Mouse (Mus musculus) spleen, adult 12 weeks (tissue): ENCODE measurements around the gene Tob1.

Experiments
- DNase-seq: peaks from one replicate; pipeline ENCODE4 v3.0.0; 2022; ENCODE audit warnings: low spot score

Tob1 gene

DNA sequence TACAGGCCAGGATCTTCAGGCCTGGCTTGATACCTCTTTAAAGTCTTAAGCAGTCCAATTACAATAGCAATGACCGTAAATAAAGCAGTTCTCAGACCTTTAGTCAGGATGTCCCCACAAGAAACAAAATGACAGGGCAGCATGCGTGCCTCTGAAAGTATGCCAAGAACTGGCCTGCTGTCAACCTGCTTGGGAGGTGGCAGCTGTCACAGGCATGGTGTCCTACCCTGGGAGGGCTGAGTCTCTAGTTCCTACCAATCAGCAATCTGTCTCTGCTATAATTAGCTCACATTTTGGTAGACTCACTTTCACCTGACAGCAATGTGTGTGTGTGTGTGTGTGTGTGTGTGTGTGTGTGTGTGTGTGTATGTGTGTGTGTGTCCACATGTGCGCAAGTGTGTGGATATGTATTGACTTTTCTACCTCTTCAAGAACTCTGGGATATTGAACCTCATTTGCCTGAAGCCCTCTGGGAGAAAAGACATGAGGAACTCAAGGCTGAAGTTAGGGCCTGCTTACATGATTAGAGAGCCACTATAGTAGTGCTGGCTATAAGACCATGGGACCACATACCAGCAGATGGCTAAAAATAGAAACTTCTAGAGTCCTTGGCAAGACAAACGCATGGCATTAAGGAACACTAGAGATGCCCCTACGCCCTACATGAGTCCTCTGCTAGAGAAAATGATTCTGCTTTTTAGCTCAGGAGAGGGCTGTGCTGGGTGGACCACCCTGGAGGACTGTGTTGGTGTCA, 18.1 kb downstream of the Tob1 start:
- no peak for DNase-seq

DNA sequence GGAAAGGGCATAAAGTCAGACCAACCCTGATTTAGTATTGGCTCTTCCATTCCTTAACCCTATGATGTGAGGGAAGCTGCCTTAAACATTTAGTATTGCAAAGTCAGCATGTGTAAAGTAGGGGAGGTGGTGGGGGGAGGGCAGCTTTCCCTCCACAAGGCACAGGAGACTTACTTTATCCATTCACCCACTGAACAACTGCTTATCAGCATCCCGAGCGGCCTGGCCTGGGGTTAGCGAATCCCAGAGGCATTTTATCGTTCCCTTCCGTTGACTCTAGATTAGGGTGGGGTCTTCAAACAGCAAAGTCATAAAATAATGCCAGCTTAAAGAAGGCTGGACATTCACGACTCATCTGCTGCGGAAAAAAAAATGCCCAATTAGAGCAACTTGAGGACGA, 19.0 kb downstream of the Tob1 start:
- no peak for DNase-seq

DNA sequence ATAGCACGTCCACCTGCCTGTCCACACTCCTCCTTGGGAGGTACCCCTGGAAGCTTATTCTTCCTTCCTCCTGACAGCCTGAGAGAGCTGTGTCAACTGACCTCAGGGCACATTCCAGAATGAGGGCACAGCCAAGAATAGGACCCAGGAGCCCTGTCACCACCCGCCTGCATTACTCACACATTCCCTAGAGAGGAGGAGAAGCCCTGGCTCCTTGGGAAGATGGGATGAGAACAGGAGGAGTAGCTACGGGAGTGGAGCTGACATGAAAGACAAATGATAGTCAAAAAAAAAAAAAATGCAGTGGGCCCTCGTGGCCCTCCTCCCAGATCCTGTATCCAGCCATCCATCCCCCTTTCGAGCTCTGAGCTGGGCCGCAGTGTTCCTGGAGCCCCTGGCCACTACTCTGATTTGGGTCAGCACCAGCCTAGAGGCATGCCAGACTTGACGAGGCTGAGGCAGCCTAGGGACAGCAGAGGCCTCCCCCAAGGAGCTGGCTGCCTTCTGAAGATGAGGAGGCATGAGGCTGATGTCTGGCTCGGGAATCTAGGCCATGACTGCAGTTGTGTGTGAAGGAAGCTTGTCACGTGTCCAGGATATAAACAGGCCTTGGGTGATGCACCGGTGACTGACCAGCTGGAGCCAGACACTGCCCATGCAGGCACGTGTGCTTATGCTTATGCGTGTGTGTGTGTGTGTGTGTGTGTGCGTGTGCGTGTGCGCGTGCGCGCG, 20.7 kb downstream of the Tob1 start:
- DNase-seq: no peak

DNA sequence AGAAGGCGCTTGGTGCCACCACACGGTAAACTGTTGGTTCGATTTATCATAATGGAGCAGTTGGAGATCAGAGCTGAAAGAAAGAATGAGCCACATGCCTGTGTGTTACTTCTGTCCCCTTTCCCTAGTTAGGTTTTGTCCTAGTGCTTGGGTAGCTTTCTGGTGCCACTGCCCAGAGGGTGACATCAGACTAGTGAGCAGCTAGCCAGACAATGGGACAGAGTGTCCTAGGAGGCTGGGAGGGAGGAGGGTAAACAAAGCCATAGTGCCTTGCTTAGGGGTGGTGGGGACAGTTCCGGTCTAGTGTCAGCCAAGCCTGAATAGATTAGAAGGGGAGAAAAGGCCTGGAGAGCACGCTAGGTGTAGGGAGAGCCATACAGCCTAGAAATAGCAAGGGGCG, 22.2 kb downstream of the Tob1 start:
- no peak for DNase-seq

DNA sequence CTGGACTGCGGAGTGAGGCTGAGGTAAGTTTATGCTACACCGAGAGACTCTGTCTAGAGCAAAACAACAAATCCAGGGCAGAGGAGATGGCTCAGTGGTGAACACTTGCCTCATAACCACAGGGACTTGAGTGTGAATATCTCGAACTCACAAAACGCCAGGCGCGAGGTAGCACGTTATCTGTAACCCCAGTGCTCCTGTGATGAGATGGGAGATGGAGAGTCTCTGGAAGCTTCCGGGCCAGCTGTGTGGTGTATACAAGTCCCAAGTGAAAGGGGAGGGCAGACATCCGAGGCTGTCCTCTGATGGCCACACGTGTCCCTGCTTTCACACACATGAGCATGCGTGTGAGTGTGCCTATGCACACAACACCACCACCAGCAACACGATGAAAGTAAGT, 23.1 kb downstream of the Tob1 start:
- no peak for DNase-seq

DNA sequence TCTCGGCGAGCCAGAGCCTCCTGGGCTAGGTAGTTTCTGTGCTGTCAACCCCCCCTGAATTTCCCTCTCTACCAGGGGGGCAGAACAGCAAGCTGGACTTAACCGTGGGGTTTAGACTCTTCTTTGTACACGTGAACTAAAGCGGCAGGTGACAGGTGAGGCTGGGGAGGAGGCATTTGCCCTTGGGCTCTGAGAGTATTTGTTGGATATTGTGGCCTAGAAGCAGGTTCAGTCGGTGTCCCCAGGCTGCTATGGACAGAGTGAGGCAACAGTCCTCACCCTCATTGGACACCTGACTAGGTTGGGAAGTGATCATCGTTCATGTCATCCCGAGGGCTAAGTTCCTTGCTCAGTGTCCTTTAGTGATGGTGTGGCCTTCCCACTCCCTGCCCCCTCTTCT, 23.6 kb downstream of the Tob1 start:
- no peak for DNase-seq

DNA sequence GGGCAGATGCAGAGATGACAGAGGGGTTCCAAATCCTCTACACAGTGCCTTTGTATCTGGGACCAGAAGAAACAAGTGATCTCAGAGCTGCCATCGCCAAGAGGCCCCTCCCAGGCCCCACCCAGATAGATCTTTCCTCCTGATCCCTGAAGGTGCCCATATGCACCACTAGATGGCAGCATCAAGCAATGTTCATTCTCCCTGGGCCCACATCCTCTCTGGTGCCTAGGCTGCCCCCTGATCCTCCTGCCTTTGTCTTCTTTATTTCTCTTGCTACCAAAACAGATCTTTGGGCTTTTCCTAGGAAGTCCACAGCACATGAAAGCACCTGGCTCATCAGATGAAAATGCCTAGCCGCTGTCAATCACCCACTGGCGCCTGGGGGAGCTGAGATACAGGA, 24.8 kb downstream of the Tob1 start:
- DNase-seq: peak; percentile 44

DNA sequence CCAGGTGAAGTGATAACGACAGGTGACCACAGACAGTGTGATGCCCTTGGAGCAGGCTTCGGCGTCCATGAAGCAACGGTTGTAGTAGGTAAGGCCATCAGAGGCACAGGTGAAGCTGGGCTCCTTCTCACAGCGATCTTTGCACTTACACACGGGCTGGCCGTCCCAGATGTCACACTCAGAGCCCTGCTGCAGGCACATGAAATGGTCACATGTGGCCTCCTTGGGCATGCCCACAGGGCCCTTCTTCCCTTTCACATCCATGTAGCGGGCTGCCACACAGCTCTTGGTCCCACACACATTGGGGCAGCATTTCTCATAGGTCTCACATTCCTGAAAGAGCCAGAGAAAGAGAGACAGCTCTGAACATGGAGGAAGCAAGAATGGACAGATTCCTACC, 27.5 kb downstream of the Tob1 start:
- no peak for DNase-seq

DNA sequence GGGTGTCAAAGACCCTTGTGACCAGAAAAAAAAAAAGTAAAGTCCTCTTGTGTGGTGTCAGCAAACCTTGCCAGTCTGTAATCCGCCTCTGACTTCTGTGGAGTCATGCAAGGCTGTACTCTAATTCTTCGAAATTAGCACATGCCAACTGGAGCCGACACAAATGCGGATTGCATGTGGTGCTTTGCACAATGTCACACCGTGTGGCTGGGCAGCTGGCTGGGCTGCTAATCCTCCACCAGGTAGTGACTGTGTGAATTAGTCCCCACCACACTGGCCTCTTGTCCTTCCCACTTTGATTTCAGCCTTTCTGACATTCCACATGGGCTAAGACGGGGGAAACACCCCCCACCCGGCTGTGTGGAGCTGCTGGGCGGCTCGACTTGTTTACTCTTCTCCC, 28.5 kb downstream of the Tob1 start:
- DNase-seq: no peak

DNA sequence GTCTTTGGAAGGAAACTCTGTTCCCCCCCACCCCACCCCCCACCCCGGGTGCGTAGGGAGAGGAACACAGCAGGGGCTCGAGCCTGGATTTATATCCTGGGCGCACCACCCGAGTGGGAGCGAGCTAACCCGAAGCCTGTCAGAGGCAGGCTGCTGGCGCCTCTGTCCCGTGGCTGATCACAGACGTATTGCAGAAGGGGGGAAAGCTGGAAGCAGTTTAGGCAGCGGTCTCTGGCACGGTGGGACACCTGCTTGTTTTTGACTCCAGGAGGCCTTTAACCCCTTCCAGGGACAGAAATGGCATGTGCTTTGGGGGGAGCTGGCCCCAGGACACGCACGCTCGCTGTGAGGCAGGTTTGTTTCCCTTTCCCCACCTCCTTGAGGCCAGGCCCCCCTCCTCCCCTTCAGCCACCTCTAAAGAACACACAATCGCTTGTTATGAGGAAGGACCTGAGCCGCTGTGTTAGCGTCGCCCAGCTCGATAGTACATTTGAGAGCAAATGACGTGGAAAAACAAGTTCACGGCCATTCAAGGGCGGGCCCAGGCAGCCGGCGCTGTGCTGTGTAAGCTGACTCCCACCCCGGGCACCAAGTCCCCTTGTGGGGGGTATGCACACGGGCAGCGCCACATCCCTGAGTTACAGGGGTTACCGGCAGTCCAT, 31.6 kb downstream of the Tob1 start:
- DNase-seq: no peak

DNA sequence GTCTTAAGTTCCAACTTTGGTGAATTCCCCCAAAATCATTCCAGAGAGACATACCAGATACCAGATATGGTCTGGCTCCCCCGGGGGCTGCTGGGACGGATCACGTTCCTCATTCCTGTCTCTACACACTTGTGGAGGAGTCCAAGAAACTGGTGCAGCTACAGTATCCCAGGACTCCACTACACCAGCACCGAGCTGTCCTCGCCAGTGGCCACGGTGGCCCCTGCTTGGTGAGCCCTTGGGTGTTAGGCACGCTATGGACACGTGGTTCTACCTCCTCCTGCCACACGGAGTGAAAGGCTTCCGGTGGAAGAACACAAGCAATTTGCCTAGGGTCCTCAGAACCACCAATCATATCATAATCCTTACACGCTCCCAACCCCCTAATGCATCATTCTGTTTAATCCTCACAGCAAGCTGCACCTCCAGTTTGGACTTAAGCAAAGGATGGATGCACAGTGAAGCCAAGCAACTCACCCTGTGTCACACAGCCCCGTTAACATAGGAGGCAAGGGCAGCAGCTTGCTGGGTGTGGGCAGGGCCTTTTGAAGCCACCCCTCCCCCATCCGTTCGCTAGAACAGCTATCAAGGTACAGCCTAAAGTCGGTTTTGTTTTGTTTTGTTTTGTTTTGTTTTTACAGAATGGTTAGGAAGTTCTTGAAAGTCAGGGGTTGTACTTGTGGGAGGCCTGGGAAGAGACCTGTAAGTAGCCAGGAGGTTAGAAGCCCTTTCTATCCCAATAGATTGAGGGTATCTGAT, 32.3 kb downstream of the Tob1 start:
- DNase-seq: no peak

DNA sequence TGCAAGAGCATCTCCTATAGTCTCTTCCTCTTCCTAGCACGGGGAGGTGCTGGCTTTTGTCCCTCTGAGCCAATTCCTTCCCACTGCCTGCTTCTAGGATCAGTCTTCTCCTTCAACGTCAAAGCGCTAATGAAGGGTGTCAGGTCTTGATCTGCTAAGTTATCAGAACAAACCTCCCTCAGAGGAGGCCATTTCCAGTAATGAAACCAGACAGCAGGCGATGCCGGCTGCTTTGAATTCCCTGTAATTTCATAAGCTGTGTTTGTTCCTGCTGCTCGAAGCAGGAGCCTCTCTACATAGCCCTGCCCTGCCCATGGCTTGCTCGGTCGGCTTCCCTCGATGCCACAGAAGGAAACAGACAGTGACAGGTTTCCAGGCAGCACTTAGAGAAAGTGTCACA, 33.1 kb downstream of the Tob1 start:
- no peak for DNase-seq

DNA sequence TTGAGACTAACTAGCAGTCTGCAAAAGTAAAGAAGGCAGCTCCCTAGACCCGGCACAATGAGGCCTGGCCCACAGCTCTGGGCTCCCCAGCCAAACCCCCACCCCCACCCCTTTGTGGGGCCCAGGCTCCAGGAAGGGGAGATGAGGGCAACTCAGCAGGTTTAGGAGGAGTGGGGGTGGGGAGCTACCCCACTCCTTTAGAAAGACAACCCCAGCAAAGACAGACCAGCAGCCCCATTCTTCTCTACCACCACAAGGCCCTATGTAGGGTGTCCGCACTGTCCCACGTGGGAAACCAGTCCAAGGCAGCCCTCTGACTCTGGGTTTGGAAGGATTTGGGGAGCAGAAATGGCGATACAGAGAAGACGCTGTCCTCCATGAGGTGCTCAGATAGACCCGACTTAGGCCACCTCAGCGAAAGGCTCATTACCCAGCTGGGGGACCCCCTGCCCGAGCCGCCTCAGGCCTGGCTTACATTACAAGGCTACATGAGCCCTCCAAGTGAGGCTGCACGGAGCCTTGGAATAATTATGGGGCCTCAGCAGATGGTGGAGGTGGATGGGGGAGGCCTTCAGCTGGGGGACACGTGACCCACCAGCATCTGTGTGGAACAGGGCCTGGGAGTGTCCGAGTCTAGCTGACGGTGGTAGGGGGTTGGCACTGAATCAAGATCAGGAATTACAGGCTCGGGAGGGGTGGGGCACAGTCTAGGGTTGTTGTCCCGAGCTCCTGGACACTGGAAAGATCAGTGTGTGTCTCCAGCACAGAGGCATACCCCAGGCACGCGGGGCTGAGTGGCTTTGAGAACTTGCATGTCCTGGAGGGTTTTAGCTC, 34.9 kb downstream of the Tob1 start, which contains the start of gene Wfikkn2:
Gene Wfikkn2, minus strand, starts transcription at position 51 of the 834 bp plus-strand sequence.
- no peak for DNase-seq

DNA sequence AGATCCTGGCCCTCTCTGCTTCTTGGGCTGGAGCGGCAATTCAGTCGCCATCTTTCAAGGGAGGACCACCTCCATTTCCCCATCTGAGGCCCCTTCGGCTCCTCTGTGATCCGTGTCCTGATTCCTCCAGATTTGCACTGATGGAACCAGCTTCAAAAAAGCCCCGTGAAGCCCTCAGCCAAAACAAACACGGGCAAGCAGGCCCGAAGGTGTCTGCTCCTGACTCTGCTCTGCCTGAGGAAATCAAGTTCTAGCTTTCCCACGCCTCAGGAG, 35.5 kb downstream of the Tob1 start:
- DNase-seq: no peak

DNA sequence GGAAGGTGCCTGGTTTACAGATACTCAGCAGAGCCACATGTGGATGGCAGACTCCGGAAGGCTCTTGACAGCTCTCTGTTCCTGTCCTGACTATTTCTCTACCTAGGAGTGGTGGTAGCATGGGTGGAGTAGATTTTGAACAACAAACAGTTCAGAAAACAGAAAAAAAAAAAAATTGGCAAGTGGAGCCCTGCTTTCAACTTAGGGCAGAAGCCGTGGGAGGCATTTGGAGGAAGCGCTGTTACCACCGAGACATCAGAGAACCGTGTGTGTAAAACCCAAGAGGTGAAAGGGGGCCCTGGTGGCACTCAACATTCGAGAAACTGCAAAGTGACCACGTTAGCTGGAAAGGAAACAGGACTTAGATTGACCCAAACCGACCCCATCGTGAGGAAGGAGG, 41.9 kb downstream of the Tob1 start:
- no peak for DNase-seq

DNA sequence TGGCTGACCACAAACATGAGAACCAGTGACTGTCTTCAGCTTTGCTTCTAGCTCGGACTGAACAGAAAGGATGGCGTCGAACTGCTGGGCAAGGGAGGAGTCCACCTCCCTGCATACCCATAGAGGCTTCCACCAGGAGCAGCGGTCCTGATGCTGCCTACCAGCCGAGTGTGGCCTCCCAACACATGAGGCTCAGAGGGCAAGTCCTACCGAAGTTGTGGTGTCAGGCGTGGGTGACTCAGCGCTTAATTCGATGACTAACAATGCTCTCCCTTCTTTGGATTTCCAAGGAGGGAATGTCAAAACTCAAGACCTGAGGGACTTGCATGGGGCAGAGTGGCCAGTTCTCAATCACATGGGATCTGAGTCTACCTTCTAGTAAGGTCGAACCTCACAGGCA, 42.4 kb downstream of the Tob1 start:
- DNase-seq: no peak

DNA sequence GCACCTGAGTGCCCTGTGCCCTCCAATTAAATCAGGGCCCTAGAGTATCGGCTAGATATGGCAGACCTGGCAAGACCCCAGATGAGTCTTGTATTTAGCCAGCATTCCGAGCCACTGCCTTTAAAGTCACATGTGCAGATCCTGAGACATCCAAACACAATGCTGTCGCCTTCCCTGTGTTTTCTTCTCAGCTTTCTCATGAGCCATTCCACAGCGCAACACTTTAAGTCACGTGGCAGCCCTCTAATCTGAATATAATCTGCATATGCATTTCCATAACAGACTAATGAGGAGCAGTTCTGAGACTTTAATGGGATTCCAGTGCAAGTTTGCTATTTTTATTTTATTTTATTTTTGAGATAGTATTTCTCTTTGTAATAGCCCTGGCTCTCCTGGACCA, 44.5 kb downstream of the Tob1 start:
- DNase-seq: no peak

DNA sequence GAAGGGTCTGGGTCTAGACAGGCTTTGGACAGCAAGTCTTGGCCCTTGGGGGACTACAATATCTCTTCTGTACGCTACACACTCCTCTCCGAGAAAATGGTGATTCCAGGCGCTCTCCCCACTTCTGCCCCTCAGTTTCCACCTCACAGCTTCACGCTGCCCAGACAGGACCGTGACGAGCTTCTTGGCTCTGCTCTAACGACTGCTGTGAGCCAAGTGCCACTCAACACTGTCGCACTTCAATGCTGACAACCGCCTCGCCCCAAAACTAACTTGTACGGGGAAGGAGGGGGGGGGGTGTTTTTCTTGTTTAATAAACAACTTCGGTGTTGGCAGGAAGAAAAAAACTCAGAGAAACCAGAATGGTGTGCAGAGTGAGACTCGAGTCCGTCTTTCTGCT, 46.7 kb downstream of the Tob1 start:
- no peak for DNase-seq

DNA sequence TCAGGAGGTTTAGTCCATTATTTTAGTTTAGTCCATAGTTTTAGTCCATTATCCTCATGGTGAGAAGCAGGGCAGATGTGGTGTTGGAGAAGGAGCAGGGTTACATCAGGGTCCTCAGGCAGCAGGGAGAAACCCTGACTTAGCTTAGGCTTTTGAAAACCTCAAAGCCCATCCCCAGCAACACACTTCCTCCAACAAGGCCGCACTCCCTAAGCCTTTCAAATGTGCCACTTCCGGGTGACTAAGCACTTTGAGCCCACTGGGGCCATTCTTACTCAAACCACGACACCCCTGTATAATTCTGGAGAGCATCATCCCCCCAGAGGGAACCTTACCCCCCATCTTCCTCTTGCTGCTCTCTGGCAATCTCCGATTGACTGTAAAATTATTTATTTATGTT, 48.6 kb downstream of the Tob1 start:
- DNase-seq: no peak

DNA sequence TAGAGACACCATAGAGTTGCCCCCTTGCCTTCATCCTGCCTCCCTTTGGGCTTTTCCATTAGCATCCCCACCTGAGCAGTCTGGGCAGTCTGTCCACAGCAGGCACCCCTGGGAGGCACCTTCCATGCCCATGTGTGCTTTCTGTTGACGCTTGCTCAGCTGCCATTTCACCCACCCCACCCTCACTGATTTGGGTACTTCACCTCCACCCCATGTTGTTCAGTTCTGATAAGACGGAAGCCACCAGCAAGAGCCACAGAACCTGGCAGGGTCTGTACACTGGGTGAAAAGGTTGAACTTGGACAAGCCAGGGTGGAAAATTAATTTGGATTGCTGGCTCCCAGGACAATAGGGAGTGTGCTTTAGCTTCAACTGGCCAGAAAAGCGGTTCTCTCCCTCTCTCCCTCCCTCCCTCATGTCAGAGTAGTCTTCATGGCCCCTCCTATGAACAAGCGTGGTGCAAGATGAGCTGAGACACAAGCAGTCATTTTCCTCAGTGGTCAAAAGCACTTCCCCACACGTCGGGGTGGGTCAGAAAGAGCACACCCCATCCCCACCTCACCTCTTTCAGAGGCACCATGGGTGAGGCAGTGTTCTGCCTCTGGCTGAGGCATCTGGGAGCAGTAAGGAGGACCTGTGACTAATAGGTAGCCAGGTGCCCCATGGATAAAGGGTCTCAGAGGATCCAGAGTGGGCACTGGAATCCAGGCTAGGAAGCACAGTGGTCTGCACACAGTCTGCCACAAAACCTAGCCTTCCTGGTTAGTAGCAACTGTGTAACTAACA, 50.5 kb downstream of the Tob1 start:
- DNase-seq: peak; percentile 37
